ENCODE assay signal across 9 mouse cellular contexts in genomic region chr4:95117158-95117681, GRCm38 (mm10).
DNase-seq lines count a peak whose midpoint lies in the region; ATAC-seq and TF ChIP-seq lines count a peak whose summit lies in the region.
"Had no signal": no experiment of that assay in that cellular context is flagged by ENCODE, and none has a peak within 500 bp of the region (broad histone marks: within the 10 kb centered on the region; RNA-seq: fewer than 3 reads in every experiment).

No protein-coding gene starts in this region.

- no peak overlapping the region for H3K9ac ChIP-seq in kidney, embryonic 16.5 days (replicated peaks; ENCODE audit: low read length)
- no peak overlapping the region for H3K9ac ChIP-seq in ES-E14 (ENCODE audit: insufficient read depth, low read depth, low read length, poor library complexity, severe bottlenecking)
- H3K9ac ChIP-seq in midbrain, embryonic 16.5 days (ENCODE audit: low read depth, low read length), result no peak overlapping the region

- in situ Hi-C loops in ES-E14 (cut with MboI; ENCODE audit: low sequenced_read_pairs in 2 of 2, unreplicated experiment in 2 of 2), result no loop called here

- no peak overlapping the region for H3K4me3 ChIP-seq in kidney, embryonic 16.5 days (ENCODE audit: low read length)
- H3K4me3 ChIP-seq in ES-E14 (ENCODE audit: insufficient read depth in 1 of 2, low read depth in 1 of 2, low read length in 2 of 2, poor library complexity in 1 of 2, severe bottlenecking in 1 of 2), result no peak overlapping the region
- H3K4me3 ChIP-seq in midbrain, embryonic 16.5 days (ENCODE audit: low read depth, low read length), result no peak overlapping the region
- H3K4me3 ChIP-seq: erythroblast, embryonic 14.5 days had no signal

- no peaks in the 10 kb centered on the region for H3K36me3 ChIP-seq in kidney, embryonic 16.5 days (ENCODE audit: insufficient read depth, low read length)
- no peaks in the 10 kb centered on the region for H3K36me3 ChIP-seq in ES-E14 (ENCODE audit: control insufficient read depth, insufficient read depth, low read length, poor library complexity, severe bottlenecking)
- H3K36me3 ChIP-seq in midbrain, embryonic 16.5 days (ENCODE audit: control insufficient read depth, insufficient read depth, low read length), result no peaks in the 10 kb centered on the region

- ATAC-seq in kidney, embryonic 16.5 days (ENCODE audit: low FRiP score, low TSS enrichment), result peak; percentile 49
- 0 out of 2 replicates have a peak, but pooled peaks have one; percentile 42 for ATAC-seq in midbrain, embryonic 16.5 days

- no peak overlapping the region for H3K27ac ChIP-seq in kidney, embryonic 16.5 days (ENCODE audit: low read length)
- no peak overlapping the region for H3K27ac ChIP-seq in ES-E14 (ENCODE audit: insufficient read depth, low read depth, low read length, poor library complexity, severe bottlenecking)
- H3K27ac ChIP-seq in midbrain, embryonic 16.5 days (ENCODE audit: low read length), result no peak overlapping the region

- H3K27me3 ChIP-seq in kidney, embryonic 16.5 days (ENCODE audit: insufficient read depth, low read length), result no peaks in the 10 kb centered on the region
- no peaks in the 10 kb centered on the region for H3K27me3 ChIP-seq in midbrain, embryonic 16.5 days (ENCODE audit: control insufficient read depth, insufficient read depth, low read depth, low read length)

- H3K4me1 ChIP-seq in kidney, embryonic 16.5 days (ENCODE audit: insufficient read depth, low read length), result no peaks in the 10 kb centered on the region
- peaks cover 0 to 2% of the 10 kb centered on the region in 2 experiments; a peak in 1 of 4 replicates for H3K4me1 ChIP-seq in ES-E14 (ENCODE audit: control insufficient read depth in 2 of 2, insufficient read depth in 2 of 2, low read length in 2 of 2, poor library complexity in 1 of 2)
- H3K4me1 ChIP-seq in midbrain, embryonic 16.5 days (ENCODE audit: control insufficient read depth, insufficient read depth, low read length), result no peaks in the 10 kb centered on the region

- WGBS in kidney, embryonic 16.5 days, result 55% methylated on average over 5 of the region's 5 CpGs
- WGBS in midbrain, embryonic 16.5 days, result 37% methylated on average over 5 of the region's 5 CpGs

- no peak overlapping the region for H3K4me2 ChIP-seq in kidney, embryonic 16.5 days (replicated peaks; ENCODE audit: low read depth, low read length)
- no peak overlapping the region for H3K4me2 ChIP-seq in midbrain, embryonic 16.5 days (ENCODE audit: low read length)

- no peaks in the 10 kb centered on the region for H3K9me3 ChIP-seq in kidney, embryonic 16.5 days (ENCODE audit: low read length)
- H3K9me3 ChIP-seq in ES-E14 (ENCODE audit: control insufficient read depth, insufficient read depth, low read depth, low read length), result no peaks in the 10 kb centered on the region
- no peaks in the 10 kb centered on the region for H3K9me3 ChIP-seq in midbrain, embryonic 16.5 days (replicated peaks; ENCODE audit: control insufficient read depth, low read length, poor library complexity, severe bottlenecking)

- no peak for DNase-seq in kidney, adult 8-10 months
- DNase-seq in ES-E14 (ENCODE audit: low read depth, low spot score), result peak; percentile 28
- peak; percentile 31 for DNase-seq in heart, postnatal 4 days
- no peak for DNase-seq in cerebellum, adult 18-20 months
- DNase-seq in cerebellum, adult 8-10 months, result no peak
- no peak for DNase-seq in frontal cortex, postnatal 10 days (ENCODE audit: low spot score in 2 of 2)

TF ChIP-seq in ES-E14, 5 proteins besides CTCF, POLR2A, EP300 and RAD21:
- TF ChIP-seq MAFK (IDR thresholded peaks at IDR 0.05; ENCODE audit: insufficient read depth, low read depth, low read length) (no peak), ZC3H11A (IDR thresholded peaks at IDR 0.05; ENCODE audit: borderline replicate concordance, low read depth, low read length) (no peak), CHD2 (IDR thresholded peaks at IDR 0.05; ENCODE audit: low read depth, low read length) (no peak), HCFC1 (IDR thresholded peaks at IDR 0.05; ENCODE audit: borderline replicate concordance, insufficient read depth, low read length) (no peak), ZNF384 (IDR thresholded peaks at IDR 0.05; ENCODE audit: low read depth, low read length) (no peak)

Comparison
In these comparisons a context has a peak if more than half of its experiments do, and no peak if none do; other contexts are left out.
1. DNase-seq: peak in ES-E14 (single experiment) and heart, postnatal 4 days (single experiment); none in kidney, adult 8-10 months (0 of 2), cerebellum, adult 18-20 months (0 of 2), cerebellum, adult 8-10 months (single experiment) and frontal cortex, postnatal 10 days (0 of 2).